Mouse (Mus musculus): ENCODE data around the gene Tcerg1l.

GRCm38 (mm10) chr7:138284790-138285189, 112.7 kb downstream of the Tcerg1l start:
- no peak for TF ChIP-seq CTCF (IDR thresholded peaks at IDR 0.05; ENCODE audit: extremely low read depth, insufficient read depth, low read length)
- TF ChIP-seq POLR2A (IDR thresholded peaks at IDR 0.05; ENCODE audit: extremely low read depth, insufficient read depth, low read length), result no peak

All from cortical plate, adult 2 months (tissue).